ENCODE assay signal across 24 mouse cellular contexts in the genomic region with DNA sequence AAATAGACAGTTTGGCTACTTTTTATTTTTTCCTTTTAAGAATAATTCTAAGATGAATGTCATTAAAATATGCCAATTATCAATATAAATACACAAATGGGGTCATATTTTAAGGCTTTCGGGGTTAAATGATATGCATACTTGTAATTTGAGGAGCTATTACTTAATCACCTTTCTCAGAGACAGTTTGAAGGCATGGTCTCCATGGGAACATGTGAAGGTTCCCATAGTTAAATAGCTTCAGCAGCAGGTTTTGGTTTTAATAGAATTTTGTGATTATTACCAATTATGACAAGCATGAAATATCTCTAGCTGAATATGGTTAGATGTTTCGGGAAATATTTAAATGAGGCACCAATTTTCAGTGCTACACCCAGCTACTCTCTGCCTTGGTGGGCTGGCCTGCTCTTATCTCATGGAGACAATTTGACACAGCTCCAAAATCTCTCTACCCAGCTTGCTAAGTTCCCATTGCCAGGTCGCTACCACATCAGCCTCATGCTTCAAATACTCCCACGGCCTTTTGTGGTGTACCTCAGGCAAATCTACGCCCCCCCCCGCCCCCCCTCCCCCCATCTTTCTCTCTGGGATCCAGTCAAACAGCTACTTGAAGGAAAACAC.
DNase-seq lines count a peak whose midpoint lies in the region; ATAC-seq lines count a peak whose summit lies in the region.
"Had no signal": no experiment of that assay in that cellular context is flagged by ENCODE, and none has a peak within 500 bp of the region (broad histone marks: within the 10 kb centered on the region; RNA-seq: fewer than 3 reads in every experiment).

No protein-coding gene starts in this region.

- no peak overlapping the region for H3K4me3 ChIP-seq in hindbrain, embryonic 14.5 days (replicated peaks; ENCODE audit: low read length)
- H3K4me3 ChIP-seq in hindbrain, embryonic 12.5 days, result no peak overlapping the region
- no peak overlapping the region for H3K4me3 ChIP-seq in midbrain, embryonic 14.5 days (replicated peaks; ENCODE audit: low read depth, low read length)
- H3K4me3 ChIP-seq in midbrain, embryonic 13.5 days (replicated peaks), result no peak overlapping the region
- H3K4me3 ChIP-seq: erythroblast, embryonic 14.5 days; gastrocnemius, adult 2 months; limb, embryonic 12.5 days; liver, embryonic 15.5 days; megakaryocyte, embryonic 14.5 days; myocyte; stomach, embryonic 15.5 days had no signal

- H3K9ac ChIP-seq in hindbrain, embryonic 14.5 days, result no peak overlapping the region
- H3K9ac ChIP-seq in hindbrain, embryonic 12.5 days, result no peak overlapping the region
- no peak overlapping the region for H3K9ac ChIP-seq in midbrain, embryonic 14.5 days (replicated peaks; ENCODE audit: low read length)
- H3K9ac ChIP-seq in midbrain, embryonic 13.5 days (replicated peaks), result no peak overlapping the region
- H3K9ac ChIP-seq: limb, embryonic 12.5 days; liver, embryonic 15.5 days; stomach, embryonic 15.5 days had no signal

- WGBS in hindbrain, embryonic 14.5 days, result 39% methylated on average over 6 of the region's 6 CpGs
- 45% methylated on average over 6 of the region's 6 CpGs for whole genome bisulfite sequencing in hindbrain, embryonic 12.5 days
- WGBS in midbrain, embryonic 14.5 days, result 46% methylated on average over 6 of the region's 6 CpGs
- WGBS in midbrain, embryonic 13.5 days, result 47% methylated on average over 6 of the region's 6 CpGs

- H3K4me2 ChIP-seq in hindbrain, embryonic 14.5 days (replicated peaks), result peak overlapping the region; percentile 22
- H3K4me2 ChIP-seq in hindbrain, embryonic 12.5 days (replicated peaks), result no peak overlapping the region; the same call in 1 of the 2 replicates
- no peak overlapping the region for H3K4me2 ChIP-seq in midbrain, embryonic 14.5 days (ENCODE audit: low read length)
- H3K4me2 ChIP-seq in midbrain, embryonic 13.5 days (replicated peaks), result no peak overlapping the region
- H3K4me2 ChIP-seq: heart, embryonic 11.5 days; limb, embryonic 12.5 days; liver, embryonic 15.5 days; stomach, embryonic 15.5 days had no signal

- H3K27ac ChIP-seq in hindbrain, embryonic 14.5 days, result no peak overlapping the region
- H3K27ac ChIP-seq in hindbrain, embryonic 12.5 days, result no peak overlapping the region
- no peak overlapping the region for H3K27ac ChIP-seq in midbrain, embryonic 14.5 days (replicated peaks; ENCODE audit: low read depth, low read length)
- no peak overlapping the region for H3K27ac ChIP-seq in midbrain, embryonic 13.5 days
- H3K27ac ChIP-seq: gastrocnemius, adult 2 months; limb, embryonic 12.5 days; liver, embryonic 15.5 days; stomach, embryonic 15.5 days had no signal

- DNase-seq in cerebellum, postnatal 10 days, result peak; percentile 12
- DNase-seq in cerebellum, adult 8-10 months, result no peak
- no peak for DNase-seq in hindbrain, embryonic 14.5 days (ENCODE audit: low spot score)
- peak; percentile 7 for DNase-seq in midbrain, embryonic 14.5 days
- peak; percentile 6 for DNase-seq in telencephalon, adult 2 months (ENCODE audit: low read depth, low spot score)
- no peak for DNase-seq in cerebellum, adult 11 months
- DNase-seq: adrenal gland, postnatal 25 days; cerebellum, adult 2 months; gastrocnemius, adult 2 months; heart, postnatal 14 days; kidney, adult 2 months; kidney, postnatal 10 days; lung, postnatal 10 days; thymus, adult 2 months had no signal

- peaks cover 4% of the 10 kb centered on the region; the same call in 1 of the 2 replicates for H3K4me1 ChIP-seq in hindbrain, embryonic 14.5 days (replicated peaks; ENCODE audit: control insufficient read depth, insufficient read depth, low read length)
- H3K4me1 ChIP-seq in hindbrain, embryonic 12.5 days, result no peaks in the 10 kb centered on the region
- H3K4me1 ChIP-seq in midbrain, embryonic 14.5 days (ENCODE audit: control insufficient read depth, insufficient read depth, low read length), result no peaks in the 10 kb centered on the region
- no peaks in the 10 kb centered on the region for H3K4me1 ChIP-seq in midbrain, embryonic 13.5 days (replicated peaks)
- H3K4me1 ChIP-seq: limb, embryonic 12.5 days; liver, embryonic 15.5 days; megakaryocyte, embryonic 14.5 days; stomach, embryonic 15.5 days had no signal

- ATAC-seq in hindbrain, embryonic 14.5 days (ENCODE audit: low FRiP score), result no peak
- no peak for ATAC-seq in hindbrain, embryonic 12.5 days (ENCODE audit: low FRiP score)
- peak; percentile 26; the same call in 1 of the 2 replicates for ATAC-seq in midbrain, embryonic 14.5 days (ENCODE audit: low FRiP score, low TSS enrichment)
- no peak for ATAC-seq in midbrain, embryonic 13.5 days
- ATAC-seq: inflammation-experienced regulatory T-cells, adult 6 months had no signal

- H3K27me3 ChIP-seq in hindbrain, embryonic 14.5 days (ENCODE audit: control insufficient read depth, insufficient read depth, low read length), result no peaks in the 10 kb centered on the region
- H3K27me3 ChIP-seq in hindbrain, embryonic 12.5 days, result no peaks in the 10 kb centered on the region
- no peaks in the 10 kb centered on the region for H3K27me3 ChIP-seq in midbrain, embryonic 14.5 days (ENCODE audit: control insufficient read depth, insufficient read depth, low read length)
- H3K27me3 ChIP-seq in midbrain, embryonic 13.5 days, result no peaks in the 10 kb centered on the region
- H3K27me3 ChIP-seq: limb, embryonic 12.5 days; liver, embryonic 15.5 days; megakaryocyte, embryonic 14.5 days; stomach, embryonic 15.5 days had no signal

- no peaks in the 10 kb centered on the region for H3K36me3 ChIP-seq in hindbrain, embryonic 14.5 days (replicated peaks; ENCODE audit: control insufficient read depth, insufficient read depth)
- H3K36me3 ChIP-seq in hindbrain, embryonic 12.5 days, result no peaks in the 10 kb centered on the region
- H3K36me3 ChIP-seq in midbrain, embryonic 14.5 days (ENCODE audit: control insufficient read depth, insufficient read depth, low read length), result no peaks in the 10 kb centered on the region
- H3K36me3 ChIP-seq in midbrain, embryonic 13.5 days, result no peaks in the 10 kb centered on the region
- H3K36me3 ChIP-seq: limb, embryonic 12.5 days; liver, embryonic 15.5 days; stomach, embryonic 15.5 days had no signal

- no peaks in the 10 kb centered on the region for H3K9me3 ChIP-seq in hindbrain, embryonic 14.5 days (ENCODE audit: control insufficient read depth, low read length)
- H3K9me3 ChIP-seq in hindbrain, embryonic 12.5 days (replicated peaks), result no peaks in the 10 kb centered on the region
- H3K9me3 ChIP-seq in midbrain, embryonic 14.5 days (ENCODE audit: control insufficient read depth, low read length), result no peaks in the 10 kb centered on the region
- no peaks in the 10 kb centered on the region for H3K9me3 ChIP-seq in midbrain, embryonic 13.5 days
- H3K9me3 ChIP-seq: limb, embryonic 12.5 days; liver, embryonic 15.5 days; megakaryocyte, embryonic 14.5 days; stomach, embryonic 15.5 days had no signal

Comparison
In these comparisons a context has a peak if more than half of its experiments do, and no peak if none do; other contexts are left out.
1. DNase-seq: peak in cerebellum, postnatal 10 days (2 of 2), midbrain, embryonic 14.5 days (single experiment) and telencephalon, adult 2 months (single experiment); none in cerebellum, adult 8-10 months (single experiment), hindbrain, embryonic 14.5 days (single experiment) and cerebellum, adult 11 months (single experiment).